Mouse (Mus musculus) cerebellum, adult 2 months (tissue): ENCODE data around the gene Oaz2. TPM values are rescaled to one million over a fixed set of nuclear protein-coding genes. Genes with fewer than 3 reads are reported as not detected.

Experiments
- DNase-seq, 2 experiments: peaks; one replicate each; pipeline ENCODE4 v3.0.0; 2021
- H3K27ac ChIP-seq: fragments of 200-500 bp; 2 replicates; pipeline ENCODE4 v1.5.1; 2012; ENCODE audit warnings: low read length, control low read depth, inconsistent platforms; ENCODE audit not compliant: insufficient read depth
- H3K27me3 ChIP-seq: fragments of 200-500 bp; 2 replicates; pipeline ENCODE4 v1.6.1; 2012; ENCODE audit warnings: inconsistent platforms, mild to moderate bottlenecking, low read length, moderate library complexity; ENCODE audit not compliant: control insufficient read depth, insufficient read depth
- H3K4me1 ChIP-seq: fragments of 200-500 bp; 2 replicates; pipeline ENCODE4 v1.6.1; 2011; ENCODE audit warnings: low read length; ENCODE audit not compliant: control insufficient read depth, insufficient read depth
- H3K4me3 ChIP-seq: fragments of 200-500 bp; replicated peaks from 2 replicates; pipeline ENCODE3; 2011; ENCODE audit warnings: mild to moderate bottlenecking, low read depth, low read length, control low read depth; ENCODE audit not compliant: insufficient read depth
- CTCF ChIP-seq: fragments of 200-500 bp; IDR thresholded peaks from 2 replicates; pipeline ENCODE4 v1.5.1; 2011; ENCODE audit warnings: low read depth, mild to moderate bottlenecking, control low read depth, low read length, moderate library complexity, borderline replicate concordance; ENCODE audit not compliant: insufficient read depth
- POLR2A ChIP-seq: fragments of 200-500 bp; IDR thresholded peaks from 2 replicates; pipeline ENCODE4 v1.6.1; 2011; ENCODE audit warnings: low read length, control low read depth, borderline replicate concordance; ENCODE audit not compliant: insufficient read depth
- WGBS: fragments of 180-500 bp; shearing (Covaris S2); methylation state at CpG from one replicate; pipeline ENCODE4 v1.1.7; 2018; 5-methylcytosine and 5-hydroxymethylcytosine counted together
- polyA plus RNA-seq: library from polyadenylated mRNA; depleted of rRNA; stranded (reverse); fragments of >200 nt; gene quantifications from 2 replicates; pipeline ENCODE4 v1.2.3, GENCODE M21; 2012

Oaz2 gene
- polyA plus RNA-seq, 1 experiment, result 230 TPM

DNA sequence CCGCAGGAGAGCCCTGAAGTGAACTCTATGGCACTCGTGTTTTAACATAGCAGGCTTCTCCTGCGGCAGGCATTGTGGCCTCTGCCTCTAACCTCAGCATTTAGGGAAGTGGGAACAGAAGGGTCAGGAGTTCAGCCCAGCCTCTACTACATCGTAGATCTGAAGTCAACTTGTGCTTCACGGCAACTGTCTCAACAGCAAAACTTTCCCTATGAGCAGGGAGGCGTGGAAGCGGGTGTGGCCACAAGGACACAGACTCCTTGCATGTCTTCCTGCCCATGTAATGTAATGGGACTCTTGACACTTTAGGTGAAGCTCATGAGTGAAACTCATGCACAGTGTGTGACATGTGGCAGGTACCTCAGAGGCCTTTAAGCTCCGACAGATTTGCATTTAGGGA is 12.3 kb upstream of the Oaz2 start:
- no peak overlapping the region for H3K27ac ChIP-seq
- H3K4me3 ChIP-seq, result no peak overlapping the region
- H3K27me3 ChIP-seq, result no peaks in the 10 kb centered on the region
- no peaks in the 10 kb centered on the region for H3K4me1 ChIP-seq
- no peak for TF ChIP-seq POLR2A
- TF ChIP-seq CTCF, result no peak
- WGBS, result 86% methylated on average over 8 of the region's 8 CpGs
- DNase-seq, result no peak

DNA sequence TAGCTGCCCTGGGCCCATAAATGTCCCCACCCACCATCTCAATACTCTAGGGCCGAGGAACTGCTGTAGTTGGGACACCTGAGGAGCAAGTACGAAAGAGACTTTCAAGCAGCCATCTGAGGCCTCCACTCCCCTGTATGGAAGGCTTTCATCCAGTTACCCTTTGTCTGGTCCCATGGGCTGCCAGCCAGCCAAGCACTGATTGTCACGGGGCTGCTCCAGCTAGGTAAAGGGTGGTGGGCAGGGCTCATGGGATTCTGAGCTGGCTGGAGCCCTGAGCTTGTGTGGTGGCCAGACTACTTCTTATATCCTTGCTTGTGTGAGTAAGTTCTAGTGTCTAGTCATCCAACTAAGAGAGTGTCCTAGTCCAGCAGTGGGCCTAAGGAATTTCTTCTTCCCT is 10.6 kb upstream of the Oaz2 start:
- Histone ChIP-seq H3K4me3 (no peak overlapping the region), H3K27ac (no peak overlapping the region), H3K4me1 (no peaks in the 10 kb centered on the region), H3K27me3 (no peaks in the 10 kb centered on the region)
- 61% methylated on average over 3 of the region's 3 CpGs for WGBS
- TF ChIP-seq CTCF (no peak), POLR2A (no peak)
- no peak for DNase-seq

DNA sequence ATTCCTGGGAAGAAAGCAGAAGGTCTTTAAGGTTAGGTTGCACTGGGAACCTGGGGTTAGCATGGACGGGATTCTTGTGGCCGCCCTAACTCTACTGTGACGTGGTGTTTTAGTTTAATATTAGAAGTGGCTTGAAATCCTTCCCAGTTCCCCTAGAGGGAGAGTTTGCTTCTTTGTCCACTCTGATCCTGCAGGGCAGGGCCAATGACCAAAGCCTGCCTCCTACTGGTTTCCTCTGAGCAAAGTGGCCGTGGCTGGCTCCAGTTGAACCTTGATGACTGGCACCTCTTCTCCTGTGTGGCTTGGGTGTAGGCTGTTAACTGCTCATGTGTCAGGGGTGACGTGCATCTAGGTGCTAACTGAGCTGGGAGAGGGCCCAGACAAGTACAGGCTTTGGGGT is 6.8 kb upstream of the Oaz2 start:
- Histone ChIP-seq H3K27ac (no peak overlapping the region), H3K4me3 (no peak overlapping the region), H3K27me3 (no peaks in the 10 kb centered on the region), H3K4me1 (no peaks in the 10 kb centered on the region)
- no peak for DNase-seq
- TF ChIP-seq POLR2A (no peak), CTCF (no peak)
- 65% methylated on average over 5 of the region's 5 CpGs for WGBS

DNA sequence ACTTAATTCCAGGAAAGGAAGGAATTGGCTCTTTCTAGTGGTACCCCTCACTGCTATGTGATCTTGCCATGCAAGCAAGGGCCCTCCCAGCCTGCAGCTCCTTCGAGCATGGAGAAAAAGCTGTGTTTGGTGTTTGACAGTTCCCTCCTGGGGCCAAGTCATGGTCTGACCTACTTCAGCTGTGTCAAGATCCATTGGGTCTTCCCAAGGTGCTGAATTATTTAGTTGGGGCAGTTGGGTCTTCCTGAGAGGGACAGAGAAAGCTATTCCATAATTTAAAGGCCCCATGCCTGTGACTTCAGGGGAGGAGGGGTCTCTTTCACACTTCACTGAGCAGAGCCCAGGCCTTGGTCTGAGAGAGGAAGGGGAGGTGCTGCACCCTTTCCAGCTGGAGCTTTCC is 6.3 kb upstream of the Oaz2 start:
- 39% methylated on average over 1 of the region's 1 CpGs for WGBS
- no peak for DNase-seq
- no peak for TF ChIP-seq CTCF
- no peak for TF ChIP-seq POLR2A
- H3K4me3 ChIP-seq, result no peak overlapping the region
- H3K27ac ChIP-seq, result no peak overlapping the region
- H3K27me3 ChIP-seq, result no peaks in the 10 kb centered on the region
- no peaks in the 10 kb centered on the region for H3K4me1 ChIP-seq

- 4% methylated on average over 3 of the region's 3 CpGs for WGBS
- no peaks in the 10 kb centered on the region for H3K4me1 ChIP-seq
- H3K4me3 ChIP-seq, result no peak overlapping the region
- H3K27ac ChIP-seq, result no peak overlapping the region
- peak; percentile 30 to 51 for DNase-seq
- TF ChIP-seq POLR2A (no peak), CTCF (peak; percentile 80)
- H3K27me3 ChIP-seq, result no peaks in the 10 kb centered on the region
Measured at GRCm38 (mm10) chr9:65664163-65664562, 3.6 kb upstream of the Oaz2 start.

- 10% methylated on average over 5 of the region's 5 CpGs for WGBS
Measured at GRCm38 (mm10) chr9:65666042-65666441, 1.8 kb upstream of the Oaz2 start.

DNA sequence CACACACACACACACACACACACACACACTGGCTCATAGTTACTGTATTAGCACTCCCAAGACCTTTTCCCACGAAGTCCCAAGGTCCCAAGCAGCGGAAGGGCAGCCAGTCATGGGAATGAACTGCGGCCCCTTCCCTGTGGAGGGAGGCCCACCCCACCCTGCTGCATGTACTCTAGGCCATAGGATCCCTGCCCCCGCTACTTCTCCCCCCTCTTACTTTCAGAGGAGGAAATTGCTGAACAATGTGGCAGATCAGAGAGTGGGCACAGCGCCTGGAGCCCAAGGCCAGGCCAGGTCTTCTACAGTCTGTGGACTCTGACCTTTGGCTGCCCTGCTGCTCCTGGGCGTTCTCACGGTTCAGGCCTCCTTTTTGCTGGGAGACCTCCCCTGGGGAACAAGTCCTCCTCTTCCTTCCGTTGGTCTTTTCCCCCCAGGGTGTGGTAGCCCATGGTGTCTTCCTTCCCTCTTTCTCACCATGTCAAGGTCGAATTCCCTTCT is 3.7 kb downstream of the Oaz2 start:
- TF ChIP-seq CTCF (no peak), POLR2A (no peak)
- Histone ChIP-seq H3K4me3 (no peak overlapping the region), H3K27ac (no peak overlapping the region), H3K4me1 (peaks cover 2% of the 10 kb centered on the region), H3K27me3 (no peaks in the 10 kb centered on the region)
- WGBS, result 56% methylated on average over 9 of the region's 9 CpGs
- DNase-seq, result no peak

More at GRCm38 (mm10) chr9:65666042-65666441, 1.8 kb upstream of the Oaz2 start:
- Histone ChIP-seq H3K27me3 (no peaks in the 10 kb centered on the region), H3K27ac (no peak overlapping the region), H3K4me1 (no peaks in the 10 kb centered on the region), H3K4me3 (no peak overlapping the region)
- DNase-seq, result peak; percentile 66 to 72
- TF ChIP-seq CTCF (peak; percentile 66), POLR2A (no peak)

DNA sequence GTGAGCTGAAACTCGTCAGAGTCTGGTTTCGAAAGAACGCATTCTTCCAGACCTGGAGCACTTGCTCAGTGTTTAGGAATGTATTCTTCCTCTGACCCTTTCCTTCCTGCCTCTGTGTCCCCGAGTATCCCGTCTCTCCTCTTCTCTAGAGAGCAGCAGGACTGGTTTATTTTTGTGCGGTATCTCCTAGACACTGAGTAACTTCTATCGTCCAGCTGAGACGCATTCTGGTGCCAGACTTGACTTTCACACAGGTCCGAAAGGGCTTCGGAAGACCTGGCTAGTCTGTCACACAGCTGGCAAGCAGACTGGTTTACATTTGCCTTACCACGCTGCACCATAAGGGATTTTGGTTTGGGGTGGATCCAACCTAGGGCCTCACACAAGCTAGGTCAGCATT is 5.2 kb downstream of the Oaz2 start:
- no peak for TF ChIP-seq POLR2A
- TF ChIP-seq CTCF, result no peak
- no peak overlapping the region for H3K27ac ChIP-seq
- no peaks in the 10 kb centered on the region for H3K27me3 ChIP-seq
- 69% methylated on average over 11 of the region's 11 CpGs for WGBS
- no peak overlapping the region for H3K4me3 ChIP-seq
- DNase-seq, result no peak
- peaks cover 2% of the 10 kb centered on the region for H3K4me1 ChIP-seq
